Mouse (Mus musculus): ENCODE results near the gene Txk. TPM values are rescaled to one million over a fixed set of nuclear protein-coding genes. Genes with fewer than 3 reads are reported as not detected.
A peak's percentile ranks its signal among the peaks of the same experiment; 100 is the strongest.

The Txk gene
- polyA plus RNA-seq, 1 experiment from 2014 or later, result 0.16 TPM

DNA sequence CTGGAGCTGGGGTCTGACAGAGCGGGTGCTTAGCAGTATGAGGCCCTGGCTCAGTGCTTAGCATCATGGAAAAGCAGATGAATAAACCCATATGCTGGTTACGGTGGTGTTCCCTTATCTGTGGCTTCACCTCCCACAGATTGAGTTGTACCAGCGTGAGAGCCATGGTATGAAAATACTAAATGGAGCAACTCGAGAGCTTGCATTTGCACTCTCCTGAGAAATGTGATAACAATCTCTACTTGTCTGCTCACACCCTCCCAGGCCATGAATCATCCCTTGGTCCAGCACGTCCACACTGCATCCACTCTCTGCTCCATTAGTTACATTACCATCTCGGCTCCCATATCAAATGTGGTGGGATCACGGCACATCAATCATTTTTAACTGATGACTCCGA, 31.4 kb upstream of the Txk start:
- ATAC-seq (ENCODE audit: insufficient number of reproducible peaks, insufficient read depth, low FRiP score, low read depth), result no peak
- no peak overlapping the region for H3K4me3 ChIP-seq (ENCODE audit: control insufficient read depth in 1 of 2, insufficient read depth in 1 of 2, low read depth in 1 of 2, low read length in 2 of 2)

DNA sequence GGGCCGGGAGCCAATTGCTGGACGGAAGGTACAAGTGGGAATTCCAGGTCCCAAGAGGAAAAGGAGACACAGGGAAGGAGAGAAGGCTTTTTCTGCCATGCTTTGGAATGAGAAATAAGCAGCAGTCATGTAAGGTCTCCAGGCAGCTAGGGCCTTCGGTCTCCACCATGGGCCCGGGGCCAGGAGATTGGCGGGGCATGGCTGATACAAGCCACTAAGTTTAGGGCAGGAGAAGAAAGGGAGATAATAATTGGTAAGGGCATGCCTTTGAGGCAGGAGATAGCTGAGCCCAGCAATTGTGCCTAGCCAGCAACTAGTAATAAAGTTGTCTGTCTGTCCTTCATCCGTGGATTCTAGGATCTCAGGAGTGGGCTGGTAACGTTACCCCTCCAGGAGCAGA, 30.5 kb upstream of the Txk start:
- H3K27me3 ChIP-seq (ENCODE audit: control insufficient read depth, insufficient read depth, low read length), result no peaks in the 10 kb centered on the region
- no peak overlapping the region for H3K4me3 ChIP-seq (ENCODE audit: control insufficient read depth in 1 of 2, insufficient read depth in 1 of 2, low read depth in 1 of 2, low read length in 2 of 2)
- no peak overlapping the region for H3K9ac ChIP-seq (ENCODE audit: low read length)
- 67% methylated on average over 7 of the region's 7 CpGs for WGBS
- peaks cover 8% of the 10 kb centered on the region; the same call in 1 of the 2 replicates for H3K36me3 ChIP-seq (ENCODE audit: control insufficient read depth, insufficient read depth, low read length)
- peaks cover 8 to 13% of the 10 kb centered on the region in 2 experiments; a peak in 3 of 4 replicates for H3K4me1 ChIP-seq (ENCODE audit: control insufficient read depth in 2 of 2, insufficient read depth in 2 of 2, low read length in 2 of 2)
- ATAC-seq (ENCODE audit: insufficient number of reproducible peaks, insufficient read depth, low FRiP score, low read depth), result no peak
- no peak overlapping the region for H3K27ac ChIP-seq (replicated peaks in 1 of 2; ENCODE audit: control insufficient read depth in 1 of 2, insufficient read depth in 1 of 2, low read depth in 2 of 2, low read length in 2 of 2)
- no peaks in the 10 kb centered on the region for H3K9me3 ChIP-seq (ENCODE audit: control insufficient read depth, low read length)
- no peak overlapping the region for H3K4me2 ChIP-seq (ENCODE audit: low read length)

More for the DNA sequence above, 31.4 kb upstream of the Txk start:
- Histone ChIP-seq H3K9ac (ENCODE audit: low read length) (no peak overlapping the region), H3K4me2 (ENCODE audit: low read length) (no peak overlapping the region), H3K9me3 (ENCODE audit: control insufficient read depth, low read length) (no peaks in the 10 kb centered on the region), H3K27ac (replicated peaks in 1 of 2; ENCODE audit: control insufficient read depth in 1 of 2, insufficient read depth in 1 of 2, low read depth in 2 of 2, low read length in 2 of 2) (no peak overlapping the region), H3K4me1 (ENCODE audit: control insufficient read depth in 2 of 2, insufficient read depth in 2 of 2, low read length in 2 of 2) (peaks cover 8 to 13% of the 10 kb centered on the region in 2 experiments; a peak in 3 of 4 replicates), H3K27me3 (ENCODE audit: control insufficient read depth, insufficient read depth, low read length) (no peaks in the 10 kb centered on the region), H3K36me3 (ENCODE audit: control insufficient read depth, insufficient read depth, low read length) (peaks cover 8% of the 10 kb centered on the region; the same call in 1 of the 2 replicates)
- 73% methylated on average over 8 of the region's 8 CpGs for whole genome bisulfite sequencing

DNA sequence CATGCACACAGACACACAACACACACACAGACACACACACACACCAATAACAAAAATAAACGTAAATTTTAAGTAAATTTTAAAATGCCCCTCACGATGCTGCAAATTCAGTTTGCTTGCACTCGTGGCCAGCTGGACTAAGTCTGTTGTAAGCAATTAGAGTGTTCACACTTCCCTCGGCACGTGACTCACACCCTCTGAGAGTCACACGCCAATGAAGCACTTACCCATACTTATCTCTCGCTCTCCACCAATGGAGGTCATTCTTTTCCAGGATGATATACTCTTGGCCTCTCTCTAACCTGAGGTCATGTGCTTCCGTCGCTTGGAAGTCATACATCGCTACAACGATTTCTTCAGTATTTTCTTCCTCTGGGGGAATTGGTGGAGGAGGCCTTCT, 29.2 kb upstream of the Txk start:
- peaks cover 8 to 13% of the 10 kb centered on the region in 2 experiments; a peak in 3 of 4 replicates for H3K4me1 ChIP-seq (ENCODE audit: control insufficient read depth in 2 of 2, insufficient read depth in 2 of 2, low read length in 2 of 2)
- no peak for ATAC-seq (ENCODE audit: insufficient number of reproducible peaks, insufficient read depth, low FRiP score, low read depth)
- no peaks in the 10 kb centered on the region for H3K9me3 ChIP-seq (ENCODE audit: control insufficient read depth, low read length)
- H3K9ac ChIP-seq (ENCODE audit: low read length), result no peak overlapping the region
- no peak overlapping the region for H3K4me3 ChIP-seq (ENCODE audit: control insufficient read depth in 1 of 2, insufficient read depth in 1 of 2, low read depth in 1 of 2, low read length in 2 of 2)
- peaks cover 8% of the 10 kb centered on the region; the same call in 1 of the 2 replicates for H3K36me3 ChIP-seq (ENCODE audit: control insufficient read depth, insufficient read depth, low read length)
- H3K27ac ChIP-seq (replicated peaks in 1 of 2; ENCODE audit: control insufficient read depth in 1 of 2, insufficient read depth in 1 of 2, low read depth in 2 of 2, low read length in 2 of 2), result no peak overlapping the region
- WGBS, result 53% methylated on average over 11 of the region's 11 CpGs
- no peak overlapping the region for H3K4me2 ChIP-seq (ENCODE audit: low read length)
- H3K27me3 ChIP-seq (ENCODE audit: control insufficient read depth, insufficient read depth, low read length), result no peaks in the 10 kb centered on the region

DNA sequence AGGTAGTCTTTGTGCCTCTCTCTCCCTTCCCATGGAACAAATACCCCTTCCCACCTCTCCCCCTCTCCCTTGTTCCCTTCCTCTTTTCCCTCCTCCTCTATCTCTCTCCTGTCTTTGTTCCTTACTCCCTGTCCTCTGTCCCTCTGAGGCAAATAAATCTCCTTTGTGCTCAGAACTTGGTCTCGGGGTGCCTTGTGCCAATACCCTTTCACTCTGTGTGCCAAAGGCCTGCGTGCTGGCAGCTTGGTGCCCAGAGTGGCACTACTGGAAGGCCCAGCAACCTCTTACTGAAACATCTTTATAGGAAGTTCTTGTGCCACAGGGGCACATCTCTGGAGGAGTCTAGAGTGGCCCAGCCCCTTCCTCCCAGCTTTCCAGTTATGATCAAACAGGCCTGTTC, 24.0 kb upstream of the Txk start:
- no peak overlapping the region for H3K4me3 ChIP-seq (ENCODE audit: control insufficient read depth in 1 of 2, insufficient read depth in 1 of 2, low read depth in 1 of 2, low read length in 2 of 2)
- no peak overlapping the region for H3K4me2 ChIP-seq (ENCODE audit: low read length)
- H3K36me3 ChIP-seq (ENCODE audit: control insufficient read depth, insufficient read depth, low read length), result 0 out of 2 replicates have a peak, but pooled peaks cover 4% of the 10 kb centered on the region
- no peak overlapping the region for H3K27ac ChIP-seq (replicated peaks in 1 of 2; ENCODE audit: control insufficient read depth in 1 of 2, insufficient read depth in 1 of 2, low read depth in 2 of 2, low read length in 2 of 2)
- 89% methylated on average over 2 of the region's 2 CpGs for WGBS
- no peaks in the 10 kb centered on the region for H3K9me3 ChIP-seq (ENCODE audit: control insufficient read depth, low read length)
- H3K9ac ChIP-seq (ENCODE audit: low read length), result no peak overlapping the region
- H3K27me3 ChIP-seq (ENCODE audit: control insufficient read depth, insufficient read depth, low read length), result no peaks in the 10 kb centered on the region
- H3K4me1 ChIP-seq (ENCODE audit: control insufficient read depth in 2 of 2, insufficient read depth in 2 of 2, low read length in 2 of 2), result peaks cover under 1% of the 10 kb centered on the region in 2 experiments; a peak in 1 of 4 replicates
- no peak for ATAC-seq (ENCODE audit: insufficient number of reproducible peaks, insufficient read depth, low FRiP score, low read depth)

DNA sequence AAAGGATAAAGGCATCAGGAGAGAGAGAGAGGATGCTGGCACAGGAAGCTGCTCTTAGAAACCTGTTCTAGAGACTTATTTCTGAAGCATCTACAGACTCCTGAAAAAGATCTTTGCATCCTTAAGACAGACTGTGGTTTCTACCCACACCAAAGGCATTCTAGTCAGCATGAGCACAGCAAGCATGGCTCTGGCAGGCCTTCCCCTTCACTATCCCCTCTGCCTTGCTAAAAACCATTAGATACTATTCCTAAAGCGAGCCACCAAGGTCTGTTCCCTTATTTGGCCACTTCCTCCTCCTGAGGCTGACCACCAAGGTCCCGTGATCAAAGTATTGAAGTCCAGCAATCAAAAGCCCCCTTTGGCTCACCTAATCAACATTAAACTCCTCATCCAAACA, 23.6 kb upstream of the Txk start:
- 66% methylated on average over 2 of the region's 2 CpGs for WGBS

DNA sequence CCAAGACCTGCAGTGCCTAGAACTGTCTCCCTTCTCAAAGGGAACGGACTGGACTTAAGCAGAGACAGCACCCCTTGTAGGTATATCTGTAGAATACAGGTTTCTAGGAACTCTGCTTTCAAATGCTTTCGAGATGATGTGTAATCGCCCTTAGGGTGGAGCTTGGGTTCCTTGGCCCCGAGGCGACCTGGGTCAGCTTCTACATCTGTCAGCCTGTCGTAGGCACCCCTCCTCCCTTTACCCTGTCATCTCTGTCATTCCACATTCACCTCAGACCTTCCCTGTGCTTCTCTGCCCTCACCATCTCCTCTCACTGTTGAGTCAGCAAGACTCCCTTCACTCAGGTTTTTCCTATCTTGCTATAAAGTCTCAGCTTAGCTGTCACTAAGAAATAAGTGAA, 17.3 kb upstream of the Txk start:
- no peaks in the 10 kb centered on the region for H3K27me3 ChIP-seq (ENCODE audit: control insufficient read depth, insufficient read depth, low read length)
- 48% methylated on average over 6 of the region's 6 CpGs for WGBS
- H3K9me3 ChIP-seq (ENCODE audit: control insufficient read depth, low read length), result no peaks in the 10 kb centered on the region
- H3K4me3 ChIP-seq (ENCODE audit: control insufficient read depth in 1 of 2, insufficient read depth in 1 of 2, low read depth in 1 of 2, low read length in 2 of 2), result no peak overlapping the region
- H3K36me3 ChIP-seq (ENCODE audit: control insufficient read depth, insufficient read depth, low read length), result peaks cover 21% of the 10 kb centered on the region; the same call in 1 of the 2 replicates
- peaks cover 7 to 9% of the 10 kb centered on the region in 2 experiments; a peak in 3 of 4 replicates for H3K4me1 ChIP-seq (ENCODE audit: control insufficient read depth in 2 of 2, insufficient read depth in 2 of 2, low read length in 2 of 2)
- H3K9ac ChIP-seq (ENCODE audit: low read length), result no peak overlapping the region
- ATAC-seq (ENCODE audit: insufficient number of reproducible peaks, insufficient read depth, low FRiP score, low read depth), result no peak
- no peak overlapping the region for H3K4me2 ChIP-seq (ENCODE audit: low read length)
- H3K27ac ChIP-seq (replicated peaks in 1 of 2; ENCODE audit: control insufficient read depth in 1 of 2, insufficient read depth in 1 of 2, low read depth in 2 of 2, low read length in 2 of 2), result no peak overlapping the region

More for the DNA sequence above, 23.6 kb upstream of the Txk start:
- Histone ChIP-seq H3K27ac (replicated peaks in 1 of 2; ENCODE audit: control insufficient read depth in 1 of 2, insufficient read depth in 1 of 2, low read depth in 2 of 2, low read length in 2 of 2) (no peak overlapping the region), H3K27me3 (ENCODE audit: control insufficient read depth, insufficient read depth, low read length) (no peaks in the 10 kb centered on the region), H3K9ac (ENCODE audit: low read length) (no peak overlapping the region), H3K9me3 (ENCODE audit: control insufficient read depth, low read length) (no peaks in the 10 kb centered on the region), H3K4me3 (ENCODE audit: control insufficient read depth in 1 of 2, insufficient read depth in 1 of 2, low read depth in 1 of 2, low read length in 2 of 2) (no peak overlapping the region), H3K4me2 (ENCODE audit: low read length) (no peak overlapping the region), H3K36me3 (ENCODE audit: control insufficient read depth, insufficient read depth, low read length) (0 out of 2 replicates have a peak, but pooled peaks cover 4% of the 10 kb centered on the region), H3K4me1 (ENCODE audit: control insufficient read depth in 2 of 2, insufficient read depth in 2 of 2, low read length in 2 of 2) (peaks cover 4 to 6% of the 10 kb centered on the region in 2 experiments; a peak in 3 of 4 replicates)
- no peak for ATAC-seq (ENCODE audit: insufficient number of reproducible peaks, insufficient read depth, low FRiP score, low read depth)

DNA sequence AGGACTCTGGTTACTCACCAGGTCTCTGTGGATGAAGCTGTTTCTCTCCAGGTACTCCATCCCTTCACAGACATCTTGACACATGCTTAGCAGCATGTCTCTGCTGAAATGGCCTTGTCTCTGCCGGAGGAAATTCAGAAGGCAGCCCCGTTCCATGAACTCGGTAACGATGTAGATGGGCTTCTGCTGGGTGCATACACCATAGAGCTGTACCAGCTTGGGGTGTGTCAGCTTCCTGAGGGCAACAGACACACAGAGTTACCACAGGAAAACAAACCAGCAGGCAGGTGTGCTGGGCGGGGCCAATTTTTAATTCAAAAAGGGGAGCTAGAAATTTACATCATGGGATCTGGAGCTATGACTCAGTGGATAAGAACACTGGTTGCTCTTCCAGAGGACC, 11.0 kb upstream of the Txk start:
- H3K4me2 ChIP-seq (ENCODE audit: low read length), result no peak overlapping the region
- no peaks in the 10 kb centered on the region for H3K9me3 ChIP-seq (ENCODE audit: control insufficient read depth, low read length)
- H3K9ac ChIP-seq (ENCODE audit: low read length), result no peak overlapping the region
- H3K27me3 ChIP-seq (ENCODE audit: control insufficient read depth, insufficient read depth, low read length), result no peaks in the 10 kb centered on the region
- H3K27ac ChIP-seq (replicated peaks in 1 of 2; ENCODE audit: control insufficient read depth in 1 of 2, insufficient read depth in 1 of 2, low read depth in 2 of 2, low read length in 2 of 2), result no peak overlapping the region
- peaks cover 50% of the 10 kb centered on the region for H3K36me3 ChIP-seq (ENCODE audit: control insufficient read depth, insufficient read depth, low read length)
- H3K4me3 ChIP-seq (ENCODE audit: control insufficient read depth in 1 of 2, insufficient read depth in 1 of 2, low read depth in 1 of 2, low read length in 2 of 2), result no peak overlapping the region
- ATAC-seq (ENCODE audit: insufficient number of reproducible peaks, insufficient read depth, low FRiP score, low read depth), result no peak
- 82% methylated on average over 5 of the region's 5 CpGs for WGBS
- H3K4me1 ChIP-seq (ENCODE audit: control insufficient read depth in 2 of 2, insufficient read depth in 2 of 2, low read length in 2 of 2), result no peaks in the 10 kb centered on the region

DNA sequence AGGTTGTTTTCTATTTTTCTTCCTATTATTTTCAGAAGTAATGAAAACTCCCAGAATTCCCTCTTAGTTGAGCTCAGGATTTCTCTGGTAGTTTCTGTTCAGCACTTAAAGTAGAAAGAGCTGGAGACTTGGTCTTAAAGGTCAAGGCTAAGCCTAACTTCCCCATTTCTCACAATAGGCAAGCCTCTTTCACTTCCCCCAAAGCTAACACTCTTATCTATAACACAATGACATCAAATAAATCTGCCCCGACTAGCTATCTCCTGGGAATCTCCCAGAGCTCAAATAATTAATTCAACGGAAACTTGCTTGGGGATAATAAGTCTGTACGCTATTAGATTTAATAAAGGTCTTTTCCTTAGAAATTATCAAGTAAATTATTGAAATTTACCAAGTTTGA, 10.4 kb upstream of the Txk start:
- no peak overlapping the region for H3K4me3 ChIP-seq (ENCODE audit: control insufficient read depth in 1 of 2, insufficient read depth in 1 of 2, low read depth in 1 of 2, low read length in 2 of 2)
- H3K27me3 ChIP-seq (ENCODE audit: control insufficient read depth, insufficient read depth, low read length), result no peaks in the 10 kb centered on the region
- WGBS, result 64% methylated on average over 3 of the region's 3 CpGs
- no peaks in the 10 kb centered on the region for H3K4me1 ChIP-seq (ENCODE audit: control insufficient read depth in 2 of 2, insufficient read depth in 2 of 2, low read length in 2 of 2)
- H3K36me3 ChIP-seq (ENCODE audit: control insufficient read depth, insufficient read depth, low read length), result peaks cover 48% of the 10 kb centered on the region
- H3K9ac ChIP-seq (ENCODE audit: low read length), result no peak overlapping the region
- H3K9me3 ChIP-seq (ENCODE audit: control insufficient read depth, low read length), result no peaks in the 10 kb centered on the region
- ATAC-seq (ENCODE audit: insufficient number of reproducible peaks, insufficient read depth, low FRiP score, low read depth), result no peak
- no peak overlapping the region for H3K4me2 ChIP-seq (ENCODE audit: low read length)
- 0 out of 4 replicates have a peak overlapping the region, but pooled peaks of 1 of the 2 experiments have one; percentile 11 for H3K27ac ChIP-seq (replicated peaks in 1 of 2; ENCODE audit: control insufficient read depth in 1 of 2, insufficient read depth in 1 of 2, low read depth in 2 of 2, low read length in 2 of 2)
